Mouse (Mus musculus) spleen, adult 12 weeks (tissue): ENCODE measurements around the gene Pum2.
"Not testable (repeated sequence)": the region's sequence is repeated elsewhere in the genome, so short reads cannot be mapped to it uniquely, and the experiment has no call there.

ENCODE experiments used
- DNase-seq: peaks from one replicate; pipeline ENCODE4 v3.0.0; 2022; ENCODE audit warnings: low spot score

Pum2 gene

DNA sequence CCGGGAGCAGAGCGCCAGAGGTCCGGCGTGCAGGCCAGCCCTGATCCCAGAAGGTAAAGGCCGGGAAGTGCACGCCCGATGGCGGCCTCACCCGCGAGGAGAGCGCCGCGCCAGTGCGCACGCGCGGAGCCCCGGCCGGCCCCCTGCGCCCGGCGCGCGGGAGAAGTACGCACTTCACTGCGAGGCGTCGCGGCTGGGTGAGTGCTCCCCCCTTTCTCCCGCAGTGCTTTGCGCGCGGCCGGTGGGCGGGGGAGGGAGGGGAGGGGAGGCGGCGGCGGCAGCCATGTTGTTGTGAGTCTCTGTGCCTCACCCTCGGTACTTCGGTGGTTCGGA lies at the start of gene Pum2:
Gene Pum2, plus strand, starts transcription at position 161 of the 333 bp plus-strand sequence.
- peak; percentile 89 for DNase-seq

DNA sequence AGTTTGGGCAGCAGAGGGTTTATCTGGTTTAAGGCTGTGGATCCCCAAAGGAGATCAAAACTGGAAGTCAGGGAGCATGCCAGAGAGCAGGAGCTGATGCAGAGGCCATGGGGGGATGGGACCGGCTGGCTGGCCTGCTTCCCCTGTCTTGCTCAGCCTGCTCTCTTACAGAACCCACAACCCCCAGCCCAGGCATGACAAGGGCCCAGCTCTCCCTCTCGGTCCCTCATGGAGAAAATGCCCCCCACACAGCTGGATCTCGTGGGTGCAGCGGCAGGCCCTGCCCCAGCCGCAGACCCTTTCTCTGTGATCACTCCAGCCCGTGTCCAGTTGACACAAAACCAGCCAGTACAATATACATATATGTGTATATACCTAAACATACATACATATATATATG lies 44.4 kb upstream of the Pum2 start:
- no peak for DNase-seq

DNA sequence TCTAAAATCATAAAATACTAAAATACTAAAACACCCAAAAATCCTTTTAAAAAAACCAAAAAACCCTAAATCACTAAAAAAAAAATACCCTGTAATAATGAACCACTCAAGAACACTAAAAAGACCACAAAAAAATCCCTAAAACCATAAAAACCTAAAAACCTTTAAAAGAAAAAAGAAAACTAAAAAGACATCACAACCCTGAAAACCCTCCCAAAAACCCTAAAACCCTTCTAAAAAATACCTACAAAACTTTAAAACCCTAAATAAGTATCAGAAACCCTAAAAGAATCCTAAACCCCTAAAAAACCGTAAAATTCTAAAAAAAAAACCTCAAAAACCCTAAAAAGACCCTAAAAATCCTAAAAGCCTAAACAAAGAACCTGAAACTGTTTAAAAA lies 42.2 kb upstream of the Pum2 start:
- DNase-seq = no peak

DNA sequence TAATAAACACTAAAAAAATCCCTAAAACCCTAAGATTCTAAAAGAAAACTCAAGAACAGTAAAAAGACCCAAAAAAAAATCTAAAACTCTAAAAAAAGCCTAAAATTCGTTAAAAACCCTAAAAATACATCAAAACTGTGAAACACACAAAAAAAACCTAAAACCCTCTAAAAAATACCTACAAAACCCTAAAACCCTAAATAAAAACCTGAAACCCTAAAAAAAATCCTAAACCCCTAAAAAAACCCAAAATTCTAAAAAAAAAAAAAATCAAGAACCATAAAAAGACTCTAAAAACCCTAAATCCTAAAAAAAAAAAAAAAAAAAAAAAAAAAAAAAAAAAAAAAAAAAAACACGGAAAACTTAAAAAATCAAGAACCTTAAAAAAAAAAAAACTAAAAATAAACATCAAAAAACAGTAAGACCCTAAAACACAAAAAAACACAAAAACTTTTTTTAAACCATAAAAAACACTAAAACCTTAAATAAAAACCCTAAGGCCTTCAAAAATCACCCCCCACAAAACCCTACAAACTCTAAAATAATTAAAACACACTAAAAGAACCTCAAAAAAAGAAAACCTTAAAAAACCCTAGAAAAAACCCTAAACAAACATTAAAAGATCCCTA lies 41.1 kb upstream of the Pum2 start:
- DNase-seq = no peak

GRCm38 (mm10) chr12:8634306-8634705 lies 39.6 kb upstream of the Pum2 start:
- DNase-seq = no peak

- DNase-seq = no peak
Observed at GRCm38 (mm10) chr12:8635546-8635945, 38.4 kb upstream of the Pum2 start.

DNA sequence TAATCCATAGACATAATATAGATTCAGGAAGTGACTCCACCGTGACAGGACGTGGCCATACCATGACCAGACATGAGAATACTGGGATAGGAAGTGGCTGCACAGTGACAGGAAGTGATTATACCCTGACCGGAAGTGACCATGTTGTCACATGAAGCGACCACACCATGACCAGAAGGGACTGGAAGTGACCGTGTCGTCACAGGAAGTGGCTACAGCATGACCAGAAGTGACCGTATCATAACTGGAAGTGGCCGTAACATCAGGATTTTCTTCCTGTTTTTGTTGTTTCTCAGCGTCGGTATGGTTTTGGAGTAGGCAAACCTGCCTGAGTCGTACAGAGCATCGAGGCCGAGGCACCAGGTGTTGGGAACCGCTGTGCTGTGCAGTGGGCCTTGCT lies 37.0 kb upstream of the Pum2 start:
- no peak for DNase-seq

DNA sequence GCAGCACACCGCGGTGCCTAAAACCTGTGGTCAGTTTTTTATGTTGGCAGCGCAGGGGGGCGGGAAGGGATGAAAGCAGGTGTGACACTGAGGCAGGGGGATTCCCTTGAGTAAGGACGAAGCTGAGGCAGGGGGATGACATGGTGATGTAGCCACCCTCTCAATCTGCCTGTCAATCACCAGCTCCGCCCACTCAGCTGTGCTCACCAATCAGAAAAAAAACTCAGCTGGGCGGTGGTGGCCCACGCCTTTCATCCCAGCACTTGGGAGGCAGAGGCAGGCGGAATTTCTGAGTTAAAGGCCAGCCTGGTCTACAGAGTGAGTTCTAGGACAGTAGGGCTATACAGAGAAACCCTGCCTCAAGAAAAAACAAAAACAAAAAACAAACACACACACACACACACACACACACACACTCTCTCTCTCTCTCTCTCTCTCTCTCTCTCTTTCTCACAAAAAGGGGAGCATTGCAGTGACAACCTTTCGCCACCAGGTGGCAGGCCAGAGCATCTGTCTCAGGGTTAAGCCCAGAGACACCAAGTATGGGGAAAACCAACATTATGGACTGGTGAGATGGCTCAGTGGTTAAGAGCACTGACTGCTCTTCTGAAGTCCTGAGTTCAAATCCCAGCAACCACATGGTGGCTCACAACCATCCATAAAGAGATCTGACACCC lies 35.4 kb upstream of the Pum2 start:
- peak; percentile 81 for DNase-seq

DNA sequence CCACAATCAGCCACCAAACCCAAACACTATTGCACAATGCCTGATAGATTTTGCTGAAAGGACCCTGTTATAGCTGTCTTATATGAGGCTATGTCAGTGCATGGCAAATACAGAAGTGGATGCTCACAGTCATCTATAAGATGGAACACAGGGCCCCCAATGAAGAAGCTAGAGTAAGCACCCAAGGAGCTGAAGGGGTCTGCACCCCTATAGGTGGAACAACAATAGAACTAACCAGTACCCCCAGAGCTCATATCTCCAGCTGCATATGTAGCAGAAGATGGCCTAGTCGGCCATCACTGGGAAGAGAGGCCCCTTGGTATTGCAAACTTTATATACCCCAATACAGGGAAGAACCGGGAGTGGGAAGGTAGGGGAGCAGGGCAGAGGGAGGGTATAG lies 33.7 kb upstream of the Pum2 start:
- DNase-seq = not testable (repeated sequence)

GRCm38 (mm10) chr12:8640711-8641424 lies 33.1 kb upstream of the Pum2 start:
- DNase-seq = peak; percentile 99

DNA sequence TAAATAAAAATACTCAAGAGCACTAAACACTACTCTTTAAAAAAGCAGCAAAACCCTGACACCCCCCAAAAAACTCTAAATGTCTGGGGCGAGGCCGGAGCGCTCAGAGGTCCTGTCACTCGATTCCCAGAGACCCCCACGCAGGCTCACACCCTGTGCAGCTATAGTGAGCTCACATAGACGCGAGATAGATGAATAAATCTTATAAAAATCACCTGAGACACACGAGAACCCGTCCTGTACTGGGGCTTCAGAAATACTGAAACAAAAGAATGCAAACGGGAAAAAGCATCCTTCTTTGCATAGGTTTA lies 32.6 kb upstream of the Pum2 start:
- no peak for DNase-seq

DNA sequence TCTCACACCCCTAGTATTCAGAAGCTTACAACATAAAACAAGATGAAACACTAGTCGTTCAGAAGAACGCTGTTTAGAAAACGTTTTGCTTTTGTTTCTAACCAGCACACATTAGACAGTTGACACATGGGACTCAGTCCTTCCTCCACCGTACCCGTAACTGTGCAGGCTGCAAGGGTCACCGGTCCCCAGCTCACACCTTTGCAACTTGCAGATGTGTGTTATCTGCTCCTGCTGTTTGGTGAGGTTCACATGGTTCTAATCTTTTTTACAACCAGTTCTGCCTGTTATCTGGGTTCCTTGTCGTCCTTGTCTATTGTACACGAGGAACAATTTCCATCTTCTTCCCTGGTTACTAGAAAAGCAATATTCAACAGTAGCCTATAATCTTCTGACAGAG lies 25.7 kb upstream of the Pum2 start:
- DNase-seq = not testable (repeated sequence)

- DNase-seq = not testable (repeated sequence)
Observed at GRCm38 (mm10) chr12:8650027-8650426, 23.9 kb upstream of the Pum2 start.

DNA sequence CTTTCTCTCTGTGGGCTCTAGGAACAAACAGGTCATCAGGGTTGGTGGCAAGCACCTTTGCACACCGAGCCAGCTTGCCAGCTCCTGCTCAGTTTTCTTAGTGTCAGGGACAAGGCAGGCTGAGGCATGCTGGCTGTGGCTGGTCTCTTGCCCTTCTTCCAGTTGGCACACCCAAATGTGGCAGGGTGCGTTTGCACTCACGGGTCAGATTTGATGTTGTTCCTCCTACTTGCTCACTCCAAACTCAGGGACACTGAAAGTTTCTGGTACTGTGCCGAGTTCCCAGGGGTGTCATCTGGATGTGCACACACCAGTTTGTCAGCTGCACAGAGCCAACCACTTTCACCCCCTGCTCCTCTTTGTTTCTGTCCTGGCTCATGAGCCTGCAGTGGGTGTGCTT lies 17.3 kb upstream of the Pum2 start:
- DNase-seq = no peak

GRCm38 (mm10) chr12:8657116-8657515 lies 16.8 kb upstream of the Pum2 start:
- DNase-seq = no peak

GRCm38 (mm10) chr12:8657629-8658366 lies 16.1 kb upstream of the Pum2 start:
- no peak for DNase-seq

DNA sequence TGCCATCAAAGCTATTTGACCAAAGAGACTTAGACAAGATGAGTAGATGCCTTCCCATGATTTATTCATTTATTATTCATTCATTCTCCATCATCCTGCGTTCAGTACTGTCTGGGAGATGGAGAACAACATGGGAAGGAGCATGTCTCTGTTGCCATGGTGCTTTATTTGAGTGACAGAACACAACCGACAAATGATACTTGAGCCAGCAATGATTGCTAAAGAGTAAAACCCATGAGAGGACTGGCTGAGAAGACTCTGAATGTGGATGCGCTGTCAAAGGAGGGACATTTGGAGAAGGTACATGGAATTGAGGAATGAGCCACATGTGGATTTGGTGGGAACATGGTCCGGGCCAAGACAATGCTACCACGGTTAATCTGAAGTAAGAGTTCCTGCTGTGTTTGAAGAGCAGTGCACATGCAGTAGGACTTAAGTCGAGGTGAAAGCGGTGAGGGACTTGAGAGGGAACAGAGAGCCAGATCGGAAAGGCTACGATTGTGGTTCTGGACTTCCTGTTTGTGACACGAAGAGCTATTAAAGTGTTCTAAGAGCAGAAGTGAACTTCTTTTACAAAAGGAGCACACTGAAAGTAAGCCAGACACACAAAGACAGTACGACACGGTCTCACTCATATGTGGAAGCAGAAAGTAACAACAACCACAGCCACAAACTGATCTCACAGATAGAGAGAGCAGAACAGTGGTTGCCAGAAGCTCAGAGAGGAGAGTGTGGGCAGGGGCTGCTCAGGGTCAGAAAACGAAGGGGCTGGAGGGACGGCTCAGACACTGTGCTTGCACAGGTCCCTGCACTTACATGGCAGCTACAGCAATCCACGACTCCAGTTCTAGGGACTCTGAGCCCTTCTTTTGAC lies 14.3 kb upstream of the Pum2 start:
- DNase-seq = no peak

DNA sequence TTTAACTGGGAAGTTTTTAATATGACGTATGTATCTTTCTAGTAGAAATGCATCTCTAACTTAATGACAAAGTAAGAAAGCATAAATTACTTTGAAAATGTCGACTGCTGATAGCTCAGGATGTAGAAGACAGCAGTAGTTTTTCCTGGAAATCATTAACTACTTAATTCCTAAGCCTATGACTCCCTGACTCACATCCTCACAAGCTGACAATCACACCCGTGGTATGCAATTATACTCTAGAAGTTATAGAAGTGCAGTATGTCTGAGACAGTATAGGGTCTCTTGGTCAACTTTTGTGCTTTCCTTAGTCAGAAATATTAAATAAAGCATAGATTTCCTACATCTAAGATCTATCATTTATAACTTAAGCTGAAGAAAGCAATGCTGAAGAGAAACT lies 12.2 kb upstream of the Pum2 start:
- no peak for DNase-seq

DNA sequence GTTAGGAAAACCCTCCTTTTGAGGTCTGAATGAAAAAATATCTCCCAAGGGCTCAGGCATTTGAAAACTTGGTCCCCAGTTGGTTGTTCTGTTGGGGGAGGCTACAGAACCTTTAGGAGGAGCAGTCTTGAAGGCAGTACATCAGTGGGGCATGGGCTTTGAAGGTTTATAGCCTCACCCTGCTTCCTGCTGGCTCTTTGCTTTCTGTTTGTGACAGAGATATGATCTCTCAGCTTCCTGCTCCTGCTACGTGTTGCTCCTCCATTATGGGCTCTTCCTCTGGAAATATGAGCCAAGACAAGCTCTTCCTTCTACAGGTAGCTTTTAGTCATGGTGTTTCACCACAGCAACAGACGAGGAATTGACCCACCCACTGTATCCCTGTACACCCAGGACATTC lies 11.8 kb upstream of the Pum2 start:
- DNase-seq = no peak

DNA sequence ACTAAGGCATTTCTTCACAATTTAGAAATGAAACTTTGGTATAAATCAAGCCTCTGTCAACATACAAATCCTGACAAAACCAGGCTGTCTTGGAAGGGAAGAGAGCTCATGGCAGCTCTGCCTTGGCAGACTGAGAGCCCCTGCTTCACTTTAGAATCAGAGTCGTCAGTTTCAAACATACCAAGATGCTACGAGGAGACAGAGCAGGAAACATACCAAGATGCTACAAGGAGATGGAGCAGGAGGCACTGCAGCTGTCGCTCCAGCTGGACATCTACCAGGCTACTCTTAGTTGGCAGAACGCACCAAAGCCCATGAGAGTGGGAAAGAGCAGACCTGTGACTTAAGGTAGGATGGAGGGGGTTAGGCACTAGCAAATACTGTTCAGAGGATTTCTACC lies 11.2 kb upstream of the Pum2 start:
- DNase-seq = no peak

GRCm38 (mm10) chr12:8667473-8668255 lies 6.3 kb upstream of the Pum2 start:
- DNase-seq = no peak
